Mouse (Mus musculus) kidney, adult 2 months (tissue): Measurements from ENCODE around the gene Sptbn2.

Experiments used
- CTCF ChIP-seq: fragments of 200-500 bp; conservative IDR thresholded peaks from 2 replicates; pipeline ENCODE4 v1.5.1; 2011; ENCODE audit warnings: low read depth, mild to moderate bottlenecking, control low read depth, low read length, moderate library complexity, mixed read lengths; ENCODE audit not compliant: insufficient read depth, insufficient read length
- POLR2A ChIP-seq: fragments of 200-500 bp; IDR thresholded peaks from one replicate; pipeline ENCODE4 v1.6.1; 2011; ENCODE audit warnings: low read depth, low read length, control low read depth

GRCm38 (mm10) chr19:4697121-4697520 is 13.8 kb upstream of the Sptbn2 start:
- TF ChIP-seq POLR2A, result no peak
- TF ChIP-seq CTCF, result no peak
